Mouse (Mus musculus): ENCODE measurements around the gene Gstm1.

- TF ChIP-seq CTCF (IDR thresholded peaks at IDR 0.05; ENCODE audit: low read depth, low read length) (no peak), TAL1 (conservative IDR thresholded peaks at IDR 0.05; ENCODE audit: low read depth, low read length) (no peak), POLR2AphosphoS5 (IDR thresholded peaks at IDR 0.05; ENCODE audit: insufficient replicate concordance, low read depth, low read length) (no peak)
Observed at GRCm38 (mm10) chr3:107964656-107965308, 53.0 kb downstream of the Gstm1 start.

Data from G1E (cell line).